Mouse (Mus musculus) embryonic fibroblast, embryonic 13.5 days (primary cell): ENCODE data around the gene Cdh18.

Experiments used
- CTCF ChIP-seq: IDR thresholded peaks from 2 replicates; pipeline ENCODE4 v1.5.1; 2011; ENCODE audit warnings: mild to moderate bottlenecking, control low read depth, low read length, moderate library complexity, borderline replicate concordance; ENCODE audit not compliant: insufficient read depth
- POLR2A ChIP-seq: IDR thresholded peaks from 2 replicates; pipeline ENCODE4 v1.6.1; 2011; ENCODE audit warnings: low read depth, mild to moderate bottlenecking, control low read depth, low read length, moderate library complexity

GRCm38 (mm10) chr15:22548711-22549271 lies at the start of gene Cdh18:
- TF ChIP-seq CTCF (no peak), POLR2A (no peak)
